Mouse (Mus musculus) cortical plate, adult 2 months (tissue): ENCODE data around the gene Tjap1.

ENCODE experiments used
- CTCF ChIP-seq: fragments of 200-500 bp; IDR thresholded peaks from 2 replicates; pipeline ENCODE4 v1.5.1; 2011; ENCODE audit warnings: mild to moderate bottlenecking, control low read depth, low read length; ENCODE audit not compliant: insufficient read depth; ENCODE audit errors: extremely low read depth
- POLR2A ChIP-seq: fragments of 200-500 bp; IDR thresholded peaks from 2 replicates; pipeline ENCODE4 v1.6.1; 2011; ENCODE audit warnings: mild to moderate bottlenecking, low read length, control low read depth; ENCODE audit not compliant: insufficient read depth; ENCODE audit errors: extremely low read depth

- no peak for TF ChIP-seq CTCF
- TF ChIP-seq POLR2A, result no peak
Measured at GRCm38 (mm10) chr17:46242274-46242673, 40.6 kb downstream of the Tjap1 start.
